16 mouse cellular contexts compared by ENCODE assay signal in genomic region chr8:46691360-46691759, GRCm38 (mm10). TPM values are rescaled to one million over a fixed set of nuclear protein-coding genes. Genes with fewer than 3 reads are reported as not detected.
DNase-seq lines count a peak whose midpoint lies in the region; ATAC-seq lines count a peak whose summit lies in the region.
"Had no signal": no experiment of that assay in that cellular context is flagged by ENCODE, and none has a peak within 500 bp of the region (broad histone marks: within the 10 kb centered on the region; RNA-seq: fewer than 3 reads in every experiment).

No protein-coding gene starts in this region.

- WGBS in kidney, embryonic 14.5 days, result 62% methylated on average over 7 of the region's 7 CpGs

- no peaks in the 10 kb centered on the region for H3K9me3 ChIP-seq in kidney, embryonic 14.5 days (ENCODE audit: control insufficient read depth, low read length)
- H3K9me3 ChIP-seq: G1E; heart, embryonic 10.5 days; limb, embryonic 15.5 days; neural tube, embryonic 12.5 days had no signal

- H3K9ac ChIP-seq in kidney, embryonic 14.5 days (ENCODE audit: low read depth, low read length), result no peak overlapping the region
- H3K9ac ChIP-seq: limb, embryonic 15.5 days; neural tube, embryonic 12.5 days had no signal

- no peak for ATAC-seq in kidney, embryonic 14.5 days (ENCODE audit: low FRiP score, low TSS enrichment)
- ATAC-seq: CD4-positive, CD25-positive, alpha-beta regulatory T cell, adult 4 months had no signal

- no peak overlapping the region for H3K4me3 ChIP-seq in kidney, embryonic 14.5 days (ENCODE audit: low read length)
- H3K4me3 ChIP-seq: heart, embryonic 10.5 days; limb, embryonic 15.5 days; neural tube, embryonic 12.5 days had no signal

- no peak overlapping the region for H3K4me2 ChIP-seq in kidney, embryonic 14.5 days (replicated peaks; ENCODE audit: low read depth, low read length)
- H3K4me2 ChIP-seq: limb, embryonic 15.5 days; neural tube, embryonic 12.5 days had no signal

- H3K4me1 ChIP-seq in kidney, embryonic 14.5 days (ENCODE audit: control insufficient read depth, insufficient read depth, low read length), result peaks cover 7% of the 10 kb centered on the region

- no peak overlapping the region for H3K27ac ChIP-seq in kidney, embryonic 14.5 days (ENCODE audit: low read depth, low read length)
- H3K27ac ChIP-seq: heart, embryonic 10.5 days; limb, embryonic 15.5 days; neural tube, embryonic 12.5 days had no signal

- no peaks in the 10 kb centered on the region for H3K27me3 ChIP-seq in kidney, embryonic 14.5 days (ENCODE audit: control insufficient read depth, insufficient read depth, low read length)
- H3K27me3 ChIP-seq: limb, embryonic 15.5 days; neural tube, embryonic 12.5 days had no signal

- peak; percentile 15 for DNase-seq in kidney, adult 11 months
- DNase-seq in kidney, postnatal 10 days, result peak; percentile 16
- DNase-seq in kidney, postnatal 25 days, result peak; percentile 4 to 35
- DNase-seq in skeletal muscle tissue, adult 2 months (ENCODE audit: low read depth, low spot score), result peak; percentile 25
- no peak for DNase-seq in layer of hippocampus, adult 8-10 months (ENCODE audit: low spot score in 2 of 2)
- DNase-seq in layer of hippocampus, adult 9-11 months, result no peak
- DNase-seq: cerebellum, adult 9-10 months; gastrocnemius, postnatal 25 days; layer of hippocampus, postnatal 36 days; right cerebral cortex, postnatal 25 days had no signal

- H3K36me3 ChIP-seq in kidney, embryonic 14.5 days (ENCODE audit: control insufficient read depth, insufficient read depth, low read length), result no peaks in the 10 kb centered on the region
- H3K36me3 ChIP-seq: G1E; heart, embryonic 10.5 days; limb, embryonic 15.5 days; neural tube, embryonic 12.5 days had no signal

RNA-seq across cellular contexts. Expression of gene Irf2, which starts 48.2 kb away (rescaled TPM):
- 13.9 and 14.2 TPM in 2 replicates for polyA plus RNA-seq in kidney, embryonic 14.5 days (2014; fragmentation: Nextera tagmentation; extraction: Ambion mirVana)
- 10 to 100 TPM; 50.8 to 60.3 (median 54.0) TPM for total RNA-seq in layer of hippocampus, adult 8-10 months (2022)

Comparison
In these comparisons a context has a peak if more than half of its experiments do, and no peak if none do; other contexts are left out.
1. DNase-seq: peak in kidney, adult 11 months (single experiment), kidney, postnatal 10 days (single experiment), kidney, postnatal 25 days (2 of 2) and skeletal muscle tissue, adult 2 months (single experiment); none in layer of hippocampus, adult 8-10 months (0 of 2) and layer of hippocampus, adult 9-11 months (single experiment).